8 mouse cellular contexts compared by ENCODE assay signal in the genomic region with DNA sequence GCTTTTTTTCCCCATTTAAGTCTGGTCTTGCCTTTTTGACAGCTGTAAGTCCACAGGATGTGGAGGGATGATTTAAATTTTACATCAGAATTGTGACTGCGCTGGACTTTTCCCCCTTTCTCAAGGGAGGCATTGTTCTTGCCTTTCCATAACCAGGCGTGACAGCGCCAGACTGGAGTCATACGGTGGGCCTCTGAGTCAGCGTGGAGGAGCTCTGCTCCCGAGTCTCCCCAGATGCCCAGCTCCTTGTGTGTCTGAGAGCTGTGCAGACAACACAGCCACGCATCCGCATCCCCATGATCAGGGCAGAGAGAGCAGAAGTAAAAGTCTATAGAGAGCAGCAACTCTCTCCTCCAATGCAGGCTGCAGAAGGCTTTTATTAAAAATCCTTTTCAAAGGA.
DNase-seq lines count a peak whose midpoint lies in the region; ATAC-seq and TF ChIP-seq lines count a peak whose summit lies in the region.

No protein-coding gene starts in this region.

- H3K4me1 ChIP-seq in limb, embryonic 10.5 days, result peaks cover 38% of the 10 kb centered on the region
- no peaks in the 10 kb centered on the region for H3K4me1 ChIP-seq in liver, embryonic 11.5 days (replicated peaks; ENCODE audit: control insufficient read depth, insufficient read depth, low read length)

- H3K9me3 ChIP-seq in limb, embryonic 10.5 days (replicated peaks), result no peaks in the 10 kb centered on the region
- no peaks in the 10 kb centered on the region for H3K9me3 ChIP-seq in liver, embryonic 11.5 days (ENCODE audit: control insufficient read depth, low read length)

- H3K27me3 ChIP-seq in limb, embryonic 10.5 days (ENCODE audit: low read depth, poor library complexity, severe bottlenecking), result no peaks in the 10 kb centered on the region
- H3K27me3 ChIP-seq in liver, embryonic 11.5 days (replicated peaks; ENCODE audit: control insufficient read depth, insufficient read depth, low read length), result no peaks in the 10 kb centered on the region

- no peak for TF ChIP-seq CTCF in brain, embryonic 14.5 days (IDR thresholded peaks at IDR 0.05; ENCODE audit: borderline replicate concordance, extremely low read depth, insufficient read depth, insufficient read length)

- no peak overlapping the region for H3K9ac ChIP-seq in liver, embryonic 11.5 days (ENCODE audit: low read depth, low read length)

- H3K27ac ChIP-seq in limb, embryonic 10.5 days, result peak overlapping the region; percentile 76
- no peak overlapping the region for H3K27ac ChIP-seq in liver, embryonic 11.5 days (ENCODE audit: low read depth, low read length)

- no peak overlapping the region for H3K4me2 ChIP-seq in liver, embryonic 11.5 days

- no peak overlapping the region; the same call in 1 of the 2 replicates for H3K4me3 ChIP-seq in limb, embryonic 10.5 days
- H3K4me3 ChIP-seq in liver, embryonic 11.5 days (ENCODE audit: low read depth, low read length), result no peak overlapping the region

- intact Hi-C loops in gastrocnemius, postnatal 14 days (cut with DNase I; ENCODE audit: low total_unique reads), result no loop called here

- H3K36me3 ChIP-seq in limb, embryonic 10.5 days, result no peaks in the 10 kb centered on the region
- H3K36me3 ChIP-seq in liver, embryonic 11.5 days (ENCODE audit: control insufficient read depth, insufficient read depth, low read length), result no peaks in the 10 kb centered on the region

- TF ChIP-seq POLR2A in brain, embryonic 14.5 days (IDR thresholded peaks at IDR 0.05; ENCODE audit: borderline replicate concordance, extremely low read depth, insufficient read depth, insufficient read length, poor library complexity, severe bottlenecking), result no peak

- 49% methylated on average over 8 of the region's 8 CpGs for WGBS in limb, embryonic 10.5 days
- WGBS in liver, embryonic 11.5 days, result 63% methylated on average over 8 of the region's 8 CpGs

- no peak for ATAC-seq in liver, embryonic 11.5 days (replicated peaks; ENCODE audit: low FRiP score)

- DNase-seq in gastrocnemius, postnatal 14 days, result peak; percentile 8
- no peak for DNase-seq in gastrocnemius, postnatal 10 days
- peak; percentile 80 for DNase-seq in brain, embryonic 14.5 days (ENCODE audit: low read depth)
- peak; percentile 14 to 21 for DNase-seq in heart, adult 9 months (ENCODE audit: low spot score in 2 of 2)
- DNase-seq in limb, embryonic 10.5 days (ENCODE audit: low spot score), result peak; percentile 58
- DNase-seq in right cerebral cortex, postnatal 25 days, result peak; percentile 40
- no peak for DNase-seq in cerebellum, adult 18-20 months
- DNase-seq in liver, embryonic 11.5 days (ENCODE audit: low spot score), result no peak

Comparison
In these comparisons a context has a peak if more than half of its experiments do, and no peak if none do; other contexts are left out.
1. DNase-seq: peak in gastrocnemius, postnatal 14 days (single experiment), brain, embryonic 14.5 days (single experiment), heart, adult 9 months (2 of 2), limb, embryonic 10.5 days (single experiment) and right cerebral cortex, postnatal 25 days (single experiment); none in gastrocnemius, postnatal 10 days (single experiment), cerebellum, adult 18-20 months (0 of 2) and liver, embryonic 11.5 days (single experiment).